Mouse (Mus musculus) left cerebral cortex, postnatal 14 days (tissue): Measurements from ENCODE around the gene Hectd4. TPM values are rescaled to one million over a fixed set of nuclear protein-coding genes. Genes with fewer than 3 reads are reported as not detected.

Experiments used
- DNase-seq, 2 experiments: peaks; one replicate each; pipeline ENCODE4 v3.0.0; 2021 to 2022; ENCODE audit warnings: low spot score in 2 of 2, mixed read lengths in 1 of 2
- intact Hi-C: fragments of 180-260 bp; cut with DNase I; formaldehyde crosslinking; loops from one replicate; pipeline ENCODE4 v1.15.1; 2025
- total RNA-seq, 2 experiments: library from RNA; stranded (reverse); gene quantifications; 2 replicates each; pipeline ENCODE4 v1.2.3; 2021

Hectd4 gene
- total RNA-seq, 2 experiments from 2014 or later = 223 to 227 TPM

DNA sequence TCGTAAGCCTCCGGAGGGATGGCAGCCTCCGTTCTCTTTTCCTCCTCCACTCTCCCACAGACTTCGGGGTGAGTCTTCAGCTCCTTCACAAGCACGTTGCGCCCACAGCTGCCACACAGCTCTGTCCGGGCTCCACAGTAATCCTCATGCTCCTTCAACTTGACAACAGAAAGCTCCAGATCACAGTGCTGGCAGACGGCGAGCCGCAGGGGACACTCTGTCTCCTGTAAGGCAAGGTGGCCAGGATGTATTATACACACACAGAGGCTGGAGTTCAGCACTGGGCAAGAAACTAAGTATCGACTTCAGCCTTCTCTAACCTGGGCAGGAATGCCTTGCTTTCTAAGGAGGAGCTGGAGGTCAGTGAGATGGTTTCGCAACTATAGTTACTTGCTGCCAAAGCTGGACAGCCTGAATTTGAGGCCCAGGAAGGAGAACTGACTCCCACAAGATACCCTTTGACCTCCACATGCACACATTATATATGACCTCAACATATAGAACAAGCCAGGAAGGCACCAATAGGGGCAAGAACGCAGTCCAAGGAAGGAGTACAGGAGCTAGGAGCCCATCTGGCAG lies 158.7 kb downstream of the Hectd4 start:
- intact Hi-C loops = loop anchor here (5.0 kb wide), 1 partner anchor 161 kb away; no protein-coding TSS in a partner anchor
- no peak for DNase-seq

DNA sequence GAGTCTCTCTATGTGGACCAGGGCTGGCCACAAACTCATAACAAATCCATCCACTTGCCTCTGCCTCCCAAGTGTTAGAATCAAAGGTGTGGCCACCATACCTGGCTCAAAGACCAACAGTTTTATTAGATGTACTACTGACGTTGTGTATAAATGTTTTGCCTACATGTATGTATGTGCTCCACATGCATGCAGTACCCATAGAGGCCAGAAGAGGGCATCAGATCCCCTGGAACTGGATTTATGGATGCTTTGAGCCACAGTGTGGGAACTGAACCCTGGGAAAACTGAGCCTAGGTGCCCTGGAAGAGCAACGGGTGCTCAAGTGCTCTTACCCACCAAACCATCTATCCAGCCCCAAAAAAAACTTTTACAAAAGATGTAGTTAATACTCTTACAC lies 160.7 kb downstream of the Hectd4 start:
- intact Hi-C loops = no loop called here
- DNase-seq = no peak

DNA sequence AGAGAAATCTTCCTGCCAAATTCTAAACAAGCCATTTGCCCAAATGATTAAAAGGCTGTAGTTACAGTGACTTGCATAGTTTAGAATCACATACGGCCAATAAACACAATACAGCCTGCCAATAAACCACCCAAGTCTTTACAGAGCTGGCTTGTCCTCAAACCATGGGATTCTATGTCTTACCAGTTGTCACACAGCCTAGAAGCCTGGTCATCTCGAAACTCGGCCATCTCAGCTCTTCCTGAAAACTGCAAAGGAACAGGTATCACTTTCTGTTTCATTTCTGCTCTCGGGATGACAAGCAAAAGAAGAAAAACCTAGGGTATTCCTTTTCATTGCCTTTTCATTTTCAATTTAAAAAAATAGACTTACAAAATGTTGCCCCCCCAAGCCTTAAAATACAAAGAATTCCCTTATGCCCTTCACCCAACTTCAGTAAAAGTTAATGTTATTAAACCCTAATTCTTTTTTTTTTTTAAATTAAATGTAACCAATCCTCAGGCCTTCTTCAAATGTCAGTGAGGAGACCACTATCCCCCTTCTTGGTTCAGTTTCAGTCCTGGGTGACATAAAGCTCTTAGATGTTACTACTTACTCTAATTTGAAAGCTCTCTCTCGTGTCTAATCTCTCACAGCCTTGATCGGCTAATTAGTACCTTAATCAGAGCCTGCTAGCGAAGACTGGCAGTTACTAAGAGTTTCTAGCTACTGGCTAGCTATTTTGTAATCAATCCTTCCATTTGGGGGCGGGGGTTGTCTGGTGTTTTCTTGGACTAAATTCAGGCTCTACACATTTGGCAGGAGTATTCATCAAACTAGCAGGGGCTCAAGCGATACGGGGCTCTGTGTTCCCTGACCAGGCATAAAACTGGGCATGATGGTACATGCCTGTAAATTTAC lies 164.1 kb downstream of the Hectd4 start:
- intact Hi-C loops = no loop called here
- DNase-seq = no peak

DNA sequence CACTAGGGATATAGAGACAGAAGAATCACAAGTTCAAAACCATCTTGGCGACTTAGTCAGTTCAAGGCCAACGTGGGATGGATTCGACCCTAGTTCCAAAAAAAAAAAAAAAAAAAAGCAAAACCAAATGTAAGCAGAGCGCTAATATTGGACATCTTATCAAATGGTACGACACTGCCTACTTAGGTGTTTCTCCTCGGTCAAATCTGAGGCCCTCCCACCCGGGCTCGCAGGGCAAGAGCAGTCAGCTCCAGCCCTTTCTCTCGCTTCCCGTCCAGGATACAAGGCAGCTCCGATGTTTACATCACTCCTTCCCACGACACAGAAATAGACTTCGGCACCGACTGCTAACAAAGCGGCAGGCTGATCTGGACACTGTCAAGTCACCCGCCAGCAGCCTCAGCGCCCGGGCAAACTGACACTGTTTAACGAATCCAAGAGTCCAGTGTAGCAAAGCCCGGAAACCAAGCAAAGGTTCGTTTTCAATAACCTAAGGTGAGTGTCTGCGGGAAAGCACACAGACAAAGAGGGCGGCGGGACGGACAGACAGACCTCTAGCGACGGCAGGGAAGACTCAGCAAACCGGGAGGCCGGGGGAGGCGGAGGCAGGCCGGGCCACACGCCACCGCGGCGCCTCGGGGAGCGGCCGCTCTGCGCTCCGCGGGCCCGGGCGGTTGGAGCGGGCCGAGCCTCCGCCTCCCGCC lies 164.9 kb downstream of the Hectd4 start:
- peak in 1 of 2 experiments; percentile 44 for DNase-seq
- intact Hi-C loops = no loop called here

DNA sequence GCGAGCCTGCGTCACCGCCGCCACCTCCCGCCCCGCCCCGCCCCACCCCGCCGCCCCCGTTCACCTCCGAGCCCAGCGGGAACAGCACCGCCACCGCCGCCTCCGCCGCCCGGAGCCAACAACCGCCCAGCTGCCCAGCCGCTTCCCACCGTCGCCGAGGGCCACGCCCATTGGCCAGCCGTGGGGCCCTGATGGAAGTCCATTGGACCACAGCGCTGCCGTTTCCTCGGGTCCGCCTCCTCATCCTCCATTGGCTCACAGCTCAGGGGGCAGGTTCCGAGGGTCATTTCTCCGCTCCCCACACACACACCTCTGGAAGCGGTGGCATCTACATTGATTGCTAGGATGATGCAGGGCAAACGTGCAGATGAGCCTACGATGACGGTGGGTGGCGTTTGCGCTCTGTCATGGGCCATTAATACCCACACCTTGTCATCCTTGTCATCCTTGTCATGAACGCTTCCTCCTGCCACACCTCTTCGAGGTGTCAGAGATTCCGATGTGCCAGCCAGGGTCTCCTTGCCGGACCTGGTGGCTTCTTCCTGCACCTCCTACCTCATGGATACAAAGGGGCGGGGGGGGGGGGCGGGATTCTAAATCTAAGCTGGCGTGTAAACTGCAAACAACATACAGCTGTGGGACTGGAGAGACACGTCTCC lies 165.6 kb downstream of the Hectd4 start, which contains the start of gene Trafd1:
TSS of gene Trafd1 (minus strand) at position 172 of the 659 bp plus-strand sequence.
- DNase-seq = peak; percentile 94 to 95
- intact Hi-C loops = no loop called here

DNA sequence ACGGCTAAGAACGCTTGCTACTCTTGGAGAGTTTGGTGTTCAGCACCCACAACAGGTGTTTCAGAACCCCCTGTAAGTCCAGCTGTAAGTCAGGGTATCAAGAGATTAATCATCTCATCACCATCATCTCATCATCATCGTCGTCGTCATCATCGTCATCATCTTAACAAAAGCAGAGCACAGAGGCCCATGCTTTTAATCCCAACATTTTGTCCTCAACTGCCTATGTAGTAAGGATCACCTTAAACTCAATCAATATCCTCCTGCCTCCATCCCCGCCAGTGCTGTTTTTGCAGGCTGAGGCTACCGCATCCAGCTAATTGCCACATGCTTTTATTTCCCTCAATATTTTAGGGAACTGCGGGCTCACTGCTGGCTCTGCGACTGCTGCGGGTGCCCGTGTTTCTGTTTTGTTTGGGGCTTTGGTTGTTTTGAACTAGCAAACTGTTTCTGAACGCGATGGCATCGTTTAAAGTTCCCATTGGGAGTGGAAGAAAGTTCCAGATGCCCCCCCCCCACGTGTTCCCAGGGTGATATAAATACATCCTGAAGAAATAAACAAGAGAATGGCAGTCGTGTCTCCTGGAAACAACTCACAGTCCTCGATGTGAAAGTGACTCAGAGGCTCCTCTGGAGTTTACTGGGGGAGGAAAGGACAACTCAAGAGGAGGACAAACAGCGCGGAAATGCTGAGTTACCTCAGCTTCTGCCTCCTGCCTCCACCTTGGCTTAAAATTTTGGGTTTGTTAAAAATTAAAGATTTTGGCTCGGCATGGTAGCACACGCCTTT lies 166.3 kb downstream of the Hectd4 start:
- intact Hi-C loops = no loop called here
- DNase-seq = peak; percentile 46 to 75

DNA sequence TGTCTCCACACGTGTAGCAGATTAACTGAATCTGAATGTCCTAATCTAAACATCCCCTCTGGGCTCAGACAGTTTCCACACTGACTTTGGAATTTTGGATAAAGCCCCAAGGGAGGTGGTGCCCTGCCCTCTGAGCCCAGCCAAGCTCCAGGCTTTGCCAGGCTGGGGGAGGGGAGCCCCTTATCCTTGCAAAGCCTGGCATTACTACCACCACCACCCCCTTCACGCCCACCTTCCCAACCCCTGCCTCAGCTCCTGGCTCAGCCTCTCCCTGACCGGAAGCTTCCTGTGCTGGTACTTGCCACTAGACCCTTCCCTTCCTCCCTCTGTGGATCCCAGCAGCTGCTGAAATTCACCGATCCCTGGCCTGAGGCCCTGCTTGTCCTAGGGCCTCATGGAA lies 167.1 kb downstream of the Hectd4 start:
- no peak for DNase-seq
- intact Hi-C loops = no loop called here

DNA sequence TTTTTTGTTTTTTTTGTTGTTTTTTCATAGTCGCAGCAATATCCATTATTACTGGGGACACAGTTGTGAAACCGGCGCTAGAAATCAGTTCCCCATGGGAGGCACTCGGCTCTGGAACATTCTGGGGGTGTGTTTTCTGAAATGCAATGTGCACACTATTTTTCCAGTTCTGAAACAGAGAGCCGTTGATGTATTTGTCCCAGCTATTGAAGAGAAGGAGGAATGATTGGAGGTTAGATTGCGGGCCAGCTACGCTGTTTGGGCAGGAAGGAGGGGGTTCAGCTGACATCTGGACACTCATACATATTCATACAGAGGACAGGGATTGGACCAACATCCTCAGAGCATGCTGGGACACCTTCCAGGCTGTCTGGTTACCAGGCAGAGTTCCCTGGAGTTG lies 169.1 kb downstream of the Hectd4 start:
- DNase-seq = no peak
- intact Hi-C loops = no loop called here

DNA sequence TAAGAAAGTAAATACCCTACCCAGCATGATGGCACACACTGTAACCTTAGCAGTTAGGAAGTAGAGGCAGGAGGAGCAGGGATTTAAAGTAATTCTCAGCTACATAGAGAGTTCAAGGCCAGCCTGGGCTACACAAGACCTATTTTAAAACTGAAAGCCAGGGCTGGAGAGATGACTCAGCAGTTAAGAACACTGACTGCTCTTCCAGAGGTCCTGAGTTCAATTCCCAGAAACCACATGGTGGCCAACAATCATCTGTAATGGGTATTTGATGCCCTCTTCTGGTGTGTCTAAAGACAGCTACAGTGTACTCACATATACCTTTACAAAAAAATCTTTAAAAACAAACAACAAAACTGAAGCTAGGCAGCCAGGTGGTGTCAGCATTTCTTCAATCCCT lies 169.7 kb downstream of the Hectd4 start:
- DNase-seq = no peak
- intact Hi-C loops = no loop called here

DNA sequence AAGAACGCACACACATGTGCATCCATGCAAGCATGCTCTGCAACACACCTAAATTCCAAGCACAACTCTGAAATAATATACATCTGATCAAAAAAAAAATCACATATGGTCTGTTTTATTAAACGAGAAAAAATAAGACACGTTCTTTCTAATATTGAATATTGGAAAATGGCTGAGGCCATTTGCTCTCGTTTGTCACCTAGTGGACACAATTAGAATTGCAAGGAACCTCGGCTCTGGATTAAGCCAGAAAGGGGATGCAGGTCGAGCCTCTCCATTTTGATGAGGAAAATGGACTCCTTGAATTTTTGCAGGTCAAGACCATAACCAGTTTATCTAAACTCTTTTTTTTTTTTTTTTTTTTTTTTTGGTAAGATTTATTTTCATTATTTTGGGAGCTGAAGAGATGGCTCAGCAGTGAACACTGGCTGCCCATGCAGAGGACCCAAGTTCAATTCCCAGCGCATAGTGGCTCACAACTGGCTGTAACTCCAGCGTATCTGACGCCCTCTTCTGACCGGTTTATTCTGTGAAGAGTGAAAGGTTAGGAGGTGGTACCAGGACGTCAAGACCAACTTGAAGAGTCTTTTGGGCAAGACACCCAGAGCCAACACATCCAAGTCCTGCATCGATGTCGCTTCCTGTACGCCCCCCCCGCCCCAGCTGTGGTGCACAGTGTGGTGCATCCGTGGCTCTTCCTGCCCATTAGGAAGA lies 172.8 kb downstream of the Hectd4 start:
- intact Hi-C loops = no loop called here
- peak in 1 of 2 experiments; percentile 65 for DNase-seq

DNA sequence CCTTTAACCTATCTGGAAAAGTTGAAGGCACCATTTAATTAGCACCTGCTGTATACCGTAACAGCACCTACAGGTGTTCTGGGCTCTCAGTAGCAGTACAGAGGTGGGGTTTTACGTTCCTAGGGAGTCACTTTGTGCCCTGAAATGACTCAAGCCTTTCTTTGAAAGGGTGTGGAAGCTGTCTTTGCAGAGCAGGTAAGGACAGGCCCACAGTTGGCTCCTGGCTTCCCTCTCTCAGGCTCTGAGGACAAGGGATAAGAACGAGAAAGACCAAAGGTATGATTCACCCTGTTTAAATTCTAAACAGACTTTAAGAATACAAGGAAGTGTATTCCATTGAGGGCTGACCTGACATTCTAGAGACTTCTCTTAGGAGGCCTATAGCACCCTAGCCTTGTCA lies 173.4 kb downstream of the Hectd4 start:
- intact Hi-C loops = no loop called here

DNA sequence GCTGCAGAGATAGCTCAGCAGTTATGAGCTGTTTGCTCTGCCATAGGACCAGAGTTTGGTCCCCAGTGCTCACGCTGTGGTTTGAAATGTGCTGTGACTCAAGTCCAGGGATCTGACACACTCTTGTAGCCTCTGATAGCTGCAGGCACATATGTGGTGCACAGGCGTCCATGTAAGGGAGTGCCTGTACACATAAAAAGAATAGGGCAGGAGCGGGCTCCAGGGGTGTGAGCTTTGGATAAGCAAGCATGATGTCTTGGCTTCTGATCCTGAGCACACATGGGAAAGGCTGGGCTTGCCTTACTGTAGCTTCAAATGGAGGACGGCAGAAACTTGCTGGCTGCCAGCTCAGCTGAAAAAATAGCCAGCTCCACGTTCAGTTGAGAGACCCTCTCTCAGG lies 175.6 kb downstream of the Hectd4 start:
- DNase-seq = no peak
- intact Hi-C loops = no loop called here

More for the DNA sequence above, 173.4 kb downstream of the Hectd4 start:
- no peak for DNase-seq

DNA sequence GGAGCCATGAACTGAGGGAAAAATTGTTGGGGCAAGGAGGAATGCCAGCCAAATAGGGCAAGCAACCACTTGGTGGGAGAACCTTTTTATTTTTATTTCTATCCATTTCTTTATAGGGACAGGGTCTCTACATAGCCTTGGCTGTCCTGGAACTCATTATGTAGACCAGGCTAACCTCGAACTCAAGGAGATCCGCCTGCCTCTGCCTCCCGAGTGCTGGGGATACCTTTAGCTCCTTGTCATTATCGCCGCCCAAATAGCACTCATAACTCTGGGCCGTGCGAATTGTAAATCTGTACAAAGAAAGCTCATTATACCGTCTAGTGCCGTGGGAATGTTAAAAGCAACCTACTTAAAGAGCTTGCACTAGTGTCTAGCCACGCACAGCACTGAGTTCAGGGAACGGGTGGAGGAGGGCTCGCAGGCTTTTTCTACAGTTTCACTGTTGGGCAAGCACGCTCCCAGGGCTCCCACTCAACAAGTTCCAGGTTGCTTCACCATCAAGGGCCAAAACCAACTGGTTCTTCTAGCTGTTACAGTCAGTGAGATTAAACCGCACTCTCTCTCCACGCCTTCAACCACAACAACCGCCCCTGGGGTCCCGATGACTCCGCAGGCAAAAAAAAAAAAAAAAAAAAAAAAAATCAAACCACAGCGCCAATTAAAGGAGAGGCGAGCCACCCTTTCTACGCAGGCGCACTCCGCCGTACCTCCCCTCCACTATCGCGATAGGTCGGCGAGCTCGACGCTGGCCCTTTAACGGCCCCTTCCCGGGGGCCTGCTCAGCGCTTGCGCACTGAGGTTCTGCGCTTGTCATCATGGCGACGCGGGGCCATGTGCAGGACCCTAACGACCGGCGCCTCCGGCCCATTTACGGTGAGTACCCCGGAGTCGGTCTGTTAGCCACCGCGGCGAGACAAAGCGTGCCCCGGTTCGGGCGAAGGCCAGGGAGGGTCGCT lies 177.4 kb downstream of the Hectd4 start, which contains the start of gene Naa25:
TSS of gene Naa25 (plus strand) at position 750 of the 959 bp plus-strand sequence.
- intact Hi-C loops = no loop called here
- peak; percentile 96 to 97 for DNase-seq

DNA sequence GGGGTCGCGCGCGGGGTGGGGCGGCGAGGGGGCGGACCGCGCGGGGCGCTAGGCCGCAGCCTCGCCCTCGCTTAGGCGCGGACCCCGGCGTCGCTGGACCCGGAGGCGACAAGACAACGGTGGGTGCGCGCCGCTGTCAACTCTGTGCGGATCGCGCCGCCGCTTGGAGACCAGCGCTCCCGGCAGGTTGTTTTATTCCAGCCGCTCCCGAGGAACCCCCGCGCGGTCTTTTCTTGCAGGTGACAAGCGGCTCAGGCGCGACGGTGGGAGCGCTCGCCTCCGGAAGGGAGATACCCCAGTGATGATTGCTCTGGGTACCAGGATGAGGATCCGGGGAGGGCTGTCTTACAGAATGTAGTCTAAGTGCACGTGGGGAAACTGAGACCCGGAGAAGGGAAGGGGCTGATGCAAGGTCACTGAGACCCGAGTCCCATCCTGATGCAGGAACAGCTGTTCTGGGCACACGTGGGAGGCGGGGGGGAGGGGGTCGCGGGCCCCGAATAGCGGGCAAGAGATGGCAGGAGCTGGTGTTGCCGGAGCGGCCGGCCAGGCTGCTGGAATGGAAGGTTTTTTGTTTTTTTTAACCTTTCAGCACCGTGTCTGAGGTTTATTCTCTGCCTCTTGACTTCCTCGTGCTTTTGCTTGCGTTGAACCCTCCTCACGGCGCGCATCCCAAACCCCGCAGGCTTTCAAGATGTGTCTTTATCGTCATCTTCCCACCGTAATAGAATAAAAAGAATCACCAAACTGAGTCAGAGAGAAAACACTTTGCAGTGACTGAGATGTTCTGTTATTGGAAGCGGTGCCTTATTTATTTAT lies 178.3 kb downstream of the Hectd4 start:
- intact Hi-C loops = no loop called here
- DNase-seq = no peak

DNA sequence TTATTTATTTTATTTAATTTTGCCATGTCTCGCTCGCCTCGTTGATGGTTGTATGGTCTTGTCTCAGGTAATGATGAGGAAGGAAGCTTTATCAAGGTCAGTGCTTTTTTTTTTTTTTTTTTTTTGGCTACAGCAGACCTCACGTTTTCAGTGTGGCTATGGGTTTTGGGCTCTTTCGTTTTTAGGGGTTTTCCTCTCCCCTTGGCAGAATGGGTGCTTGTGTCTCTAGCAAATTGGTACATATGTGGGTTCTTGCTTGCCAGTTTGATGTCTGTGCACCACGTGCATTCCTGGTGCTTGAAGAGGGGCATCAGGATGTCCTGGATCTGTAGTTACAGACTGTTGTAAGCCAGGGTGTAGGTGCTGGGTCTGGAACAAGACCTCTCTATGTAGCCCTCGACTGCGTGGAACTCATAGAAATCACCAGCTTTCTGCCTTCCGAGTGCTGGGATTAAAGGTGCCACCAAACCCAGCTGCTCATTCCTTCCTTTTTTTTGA lies 179.0 kb downstream of the Hectd4 start:
- DNase-seq = no peak
- intact Hi-C loops = no loop called here

DNA sequence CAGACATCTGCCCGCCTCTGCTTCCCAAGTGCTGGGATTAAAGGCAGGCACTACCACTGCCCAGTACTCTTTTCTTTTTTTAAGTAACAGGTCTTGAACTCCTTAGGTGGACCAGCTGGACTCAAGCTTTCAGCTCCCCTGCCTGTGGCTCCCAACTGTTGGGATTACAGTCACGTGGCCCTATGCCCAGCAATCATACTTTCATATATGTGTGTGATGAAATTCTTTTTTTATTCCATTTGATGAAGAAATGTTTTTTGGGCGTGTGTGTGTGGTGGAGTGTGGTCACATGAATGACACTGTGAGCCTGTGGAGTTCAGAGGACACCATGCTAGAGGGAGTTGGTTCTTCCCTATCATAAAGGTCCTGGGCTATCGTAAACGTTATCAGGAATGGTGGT lies 179.5 kb downstream of the Hectd4 start:
- DNase-seq = no peak
- intact Hi-C loops = no loop called here
